Mouse (Mus musculus): ENCODE data around the gene Prnd.

DNA sequence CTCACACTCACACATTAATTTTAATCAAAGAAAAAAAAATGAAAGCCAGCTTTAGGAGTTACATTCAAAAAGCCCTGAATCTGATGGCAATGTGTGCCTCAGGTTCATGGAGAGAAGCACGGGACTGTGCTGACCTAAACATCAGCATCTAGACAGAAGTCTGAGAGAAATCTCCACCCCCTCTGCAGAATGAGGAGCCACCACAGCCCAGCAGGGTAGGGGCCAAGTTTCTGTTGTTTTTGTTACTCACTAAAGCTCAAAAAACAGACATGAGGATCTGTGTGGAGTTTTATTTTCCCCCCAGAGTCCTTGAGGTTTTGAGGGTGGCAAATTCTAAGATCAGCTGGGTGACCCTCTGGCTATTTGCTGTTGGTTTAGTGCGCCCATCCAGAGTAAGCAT, 37.9 kb downstream of the Prnd start:
- no peak for TF ChIP-seq HCFC1 (IDR thresholded peaks at IDR 0.05; ENCODE audit: borderline replicate concordance, insufficient read depth, low read length)
- TF ChIP-seq ZC3H11A (IDR thresholded peaks at IDR 0.05; ENCODE audit: borderline replicate concordance, low read depth, low read length) = no peak
- no peak for TF ChIP-seq MAFK (IDR thresholded peaks at IDR 0.05; ENCODE audit: insufficient read depth, low read depth, low read length)
- TF ChIP-seq CHD2 (IDR thresholded peaks at IDR 0.05; ENCODE audit: low read depth, low read length) = no peak
- no peak for TF ChIP-seq ZNF384 (IDR thresholded peaks at IDR 0.05; ENCODE audit: low read depth, low read length)
